Mouse (Mus musculus) NIH3T3 (cell line): Measurements from ENCODE around the gene Pspn.

Source experiments
- DNase-seq: peaks from one replicate; pipeline ENCODE4 v3.0.0-alpha.2; 2012; ENCODE audit warnings: low read depth

The Pspn gene

DNA sequence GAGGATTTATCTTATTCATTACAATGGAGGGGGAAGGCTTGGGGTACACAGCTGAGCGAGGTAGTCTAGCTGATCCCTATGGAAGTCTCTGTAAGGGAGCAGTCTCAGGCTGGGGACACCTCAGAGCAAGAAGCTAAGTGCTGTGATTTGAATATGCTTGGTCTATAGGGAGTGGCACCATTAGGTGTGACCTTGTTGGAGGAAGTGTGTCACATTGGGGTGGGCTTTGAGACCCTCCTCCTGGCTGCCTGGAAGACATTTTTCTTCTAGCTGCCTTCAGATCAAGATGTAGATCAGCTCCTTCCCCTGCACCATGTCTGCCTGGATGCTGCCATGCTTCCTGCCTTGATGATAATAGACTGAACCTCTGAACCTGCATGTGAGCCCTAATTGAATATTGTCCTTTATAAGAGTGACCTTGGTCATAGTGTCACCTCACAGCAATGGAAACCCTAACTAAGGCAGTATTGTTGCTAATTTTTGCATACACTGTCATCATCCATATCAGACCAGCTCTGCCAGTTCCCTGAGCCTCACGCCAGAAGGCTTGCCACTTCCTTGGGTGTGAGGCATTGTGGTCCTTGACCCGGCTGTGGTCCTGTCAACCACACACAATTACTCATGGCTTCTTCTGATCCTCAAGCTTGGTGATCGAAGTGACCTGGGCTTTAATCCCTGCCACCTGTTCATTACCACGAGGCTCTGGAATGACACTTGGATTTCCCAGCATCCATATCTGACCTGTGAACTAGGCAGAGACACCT lies 37.0 kb downstream of the Pspn start:
- no peak for DNase-seq

DNA sequence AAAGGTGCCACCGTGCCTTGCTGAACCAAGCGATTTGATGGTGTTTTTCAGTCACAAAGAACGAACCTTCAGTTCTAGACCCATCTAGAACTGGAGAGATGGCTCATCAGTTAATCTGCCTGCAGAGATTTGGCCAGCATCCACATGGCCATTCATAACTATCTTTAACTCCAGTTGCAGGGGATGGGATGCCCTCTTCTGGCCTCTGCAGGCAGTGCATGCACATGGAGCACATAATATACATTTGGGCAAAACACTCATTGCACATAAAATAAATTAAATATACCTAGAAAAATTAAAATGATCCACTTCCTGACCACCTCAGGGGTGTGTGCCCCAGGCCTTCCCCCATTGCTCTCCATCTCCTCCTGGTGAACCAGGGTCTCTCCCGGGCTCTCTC lies 37.9 kb downstream of the Pspn start:
- peak; percentile 39 for DNase-seq

DNA sequence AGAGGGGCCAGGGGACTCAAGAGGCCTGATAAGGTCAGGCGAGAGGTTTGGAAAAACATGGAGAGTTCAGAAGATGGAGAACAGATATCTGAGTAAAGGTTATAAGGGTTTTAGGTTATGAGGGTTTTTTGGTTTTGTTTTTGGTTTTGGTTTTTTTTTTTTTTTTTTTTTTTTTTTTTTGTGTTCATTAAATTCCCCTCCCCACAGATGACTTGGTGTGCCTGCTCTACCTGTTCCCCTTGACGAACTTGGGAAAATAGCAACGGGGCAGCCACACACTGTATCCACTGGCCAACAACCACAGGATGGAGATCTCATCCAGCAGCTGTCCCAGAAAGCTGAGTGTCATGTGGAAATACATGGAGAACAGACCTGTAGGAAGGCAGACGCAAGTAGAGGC lies 41.2 kb downstream of the Pspn start:
- DNase-seq, result no peak

DNA sequence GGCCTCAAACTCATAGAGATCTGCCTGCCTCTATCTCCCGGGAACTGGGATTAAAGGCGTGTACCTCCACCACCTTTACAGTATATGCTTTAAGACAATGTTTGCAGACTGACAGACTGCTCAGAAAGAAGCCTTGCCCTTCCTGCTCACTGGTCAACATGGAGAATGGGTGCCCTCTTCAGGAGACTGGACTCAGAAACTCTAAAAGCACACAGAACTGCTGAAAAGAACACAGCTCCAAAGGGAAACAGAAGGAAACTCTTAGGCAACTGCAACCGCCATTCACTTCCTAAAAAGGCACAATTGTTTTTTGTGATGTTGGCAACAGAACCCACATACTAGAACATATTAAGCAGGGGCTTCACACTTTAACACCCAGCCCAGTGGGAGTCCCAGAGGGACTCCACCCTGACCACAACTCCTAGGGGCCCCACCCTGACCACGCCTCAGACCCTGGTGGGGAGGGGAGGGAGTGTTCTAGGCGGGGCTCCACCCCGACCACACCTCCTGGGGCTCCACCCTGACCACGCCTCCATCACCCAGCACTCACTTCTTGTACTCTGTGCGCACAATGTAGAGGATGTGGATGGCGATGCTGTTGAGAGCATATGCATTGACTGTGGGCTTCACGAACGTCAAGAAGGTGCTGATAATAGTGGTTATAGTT lies 41.9 kb downstream of the Pspn start:
- DNase-seq, result peak; percentile 63

DNA sequence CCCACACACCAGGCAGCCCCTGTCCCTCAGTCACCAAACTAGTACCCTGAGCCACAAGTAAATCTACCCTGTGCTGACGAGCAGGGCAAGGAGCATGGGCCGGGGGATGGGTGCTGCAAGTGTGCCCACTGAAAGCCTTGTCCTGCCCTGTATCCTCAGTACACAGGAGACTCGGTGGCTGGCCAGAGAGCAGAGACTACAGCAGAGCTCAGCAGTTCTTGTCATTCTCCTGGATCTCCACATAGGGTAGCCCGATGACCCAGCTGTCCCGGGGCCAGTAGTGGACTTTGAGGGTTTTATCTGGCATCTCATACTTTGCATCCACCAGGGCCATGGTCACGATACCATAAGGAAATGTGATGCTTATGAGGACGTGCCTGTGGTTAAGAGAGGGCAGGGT lies 44.9 kb downstream of the Pspn start:
- no peak for DNase-seq

DNA sequence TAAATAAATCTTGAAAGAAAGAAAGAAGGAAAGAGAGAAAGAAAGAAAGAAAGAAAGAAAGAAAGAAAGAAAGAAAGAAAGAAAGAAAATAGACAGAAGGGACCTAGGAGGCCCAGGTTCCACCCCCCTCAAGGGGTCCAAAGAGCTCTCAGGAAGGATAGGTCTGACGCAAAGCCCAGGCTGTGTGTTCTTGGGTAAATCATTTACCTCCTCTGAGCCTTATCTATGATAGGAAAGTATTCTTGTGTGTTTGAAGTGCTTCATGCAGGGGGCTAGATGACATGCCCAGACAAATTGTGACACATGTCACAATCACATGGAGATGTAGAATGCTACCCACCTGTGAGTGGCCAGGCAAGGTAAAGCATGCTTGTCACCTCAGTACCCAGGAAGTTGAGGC lies 47.2 kb downstream of the Pspn start:
- DNase-seq, result no peak

DNA sequence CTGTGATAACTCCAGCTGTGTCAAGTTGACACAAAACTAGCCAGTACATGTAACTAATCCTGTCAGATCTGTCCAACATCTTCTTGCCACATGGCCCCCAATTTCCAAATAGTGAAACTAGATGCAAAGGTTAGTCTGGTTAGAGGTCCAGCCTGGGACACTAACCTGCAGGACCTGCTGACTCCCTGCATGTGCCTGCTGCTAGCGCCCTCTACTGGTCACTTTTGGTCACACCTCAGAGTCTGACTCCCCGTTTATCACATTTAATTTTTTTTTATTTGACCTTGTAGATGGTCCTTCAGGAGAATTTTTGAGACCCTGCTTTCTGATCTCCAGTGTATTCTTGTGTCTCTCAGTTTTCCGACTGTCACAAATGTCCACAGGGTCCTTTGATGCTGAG lies 48.9 kb downstream of the Pspn start:
- peak; percentile 78 for DNase-seq
